Mouse (Mus musculus) forebrain, embryonic 11.5 days (tissue): ENCODE results near the gene 1700067K01Rik. TPM values are rescaled to one million over a fixed set of nuclear protein-coding genes. Genes with fewer than 3 reads are reported as not detected.
"Not testable (repeated sequence)": the region's sequence is repeated elsewhere in the genome, so short reads cannot be mapped to it uniquely, and the experiment has no call there.

Experiments
- ATAC-seq: fragments of 200-750 bp; cut with Nextera tagmentation; replicated peaks from 2 replicates; pipeline ENCODE4 v1.8.0; 2017; ENCODE audit warnings: moderate TSS enrichment; ENCODE audit not compliant: low FRiP score
- DNase-seq: peaks from one replicate; pipeline ENCODE4 v3.0.0-alpha.2; 2017; ENCODE audit warnings: low spot score
- H3K27ac ChIP-seq: fragments of 300-500 bp; sonication (generic); 2 replicates; pipeline ENCODE4 v1.5.1; 2014; ENCODE audit warnings: low read depth, low read length
- H3K27me3 ChIP-seq: fragments of 300-500 bp; sonication (generic); 2 replicates; pipeline ENCODE4 v1.6.1; 2014; ENCODE audit warnings: mild to moderate bottlenecking, low read length, mixed read lengths; ENCODE audit not compliant: control insufficient read depth, insufficient read depth
- H3K36me3 ChIP-seq: fragments of 300-500 bp; sonication (generic); 2 replicates; pipeline ENCODE4 v1.6.1; 2014; ENCODE audit warnings: mild to moderate bottlenecking, low read length, moderate library complexity, mixed read lengths; ENCODE audit not compliant: control insufficient read depth, insufficient read depth
- H3K4me1 ChIP-seq: fragments of 300-500 bp; sonication (generic); replicated peaks from 2 replicates; pipeline ENCODE4 v1.6.1; 2014; ENCODE audit warnings: low read length, mixed read lengths; ENCODE audit not compliant: control insufficient read depth, insufficient read depth
- H3K4me2 ChIP-seq: fragments of 300-500 bp; sonication (generic); 2 replicates; pipeline ENCODE4 v1.6.1; 2014; ENCODE audit warnings: low read depth, mild to moderate bottlenecking, low read length, moderate library complexity, mixed read lengths; ENCODE audit not compliant: severe bottlenecking
- H3K4me3 ChIP-seq: fragments of 300-500 bp; sonication (generic); 2 replicates; pipeline ENCODE4 v1.5.1; 2014; ENCODE audit warnings: low read depth, low read length
- H3K9ac ChIP-seq: fragments of 300-500 bp; sonication (generic); 2 replicates; pipeline ENCODE4 v1.6.1; 2014; ENCODE audit warnings: low read length
- H3K9me3 ChIP-seq: fragments of 300-500 bp; sonication (generic); 2 replicates; pipeline ENCODE4 v1.6.1; 2016; ENCODE audit warnings: low read length, mixed read lengths; ENCODE audit not compliant: control insufficient read depth
- WGBS: fragments of 180-500 bp; shearing (Covaris S2); extraction: QIAGEN DNeasy Blood & Tissue Kit; methylation state at CpG from one replicate; pipeline ENCODE4 v1.1.7; 2014; 5-methylcytosine and 5-hydroxymethylcytosine counted together
- polyA plus RNA-seq: library from polyadenylated mRNA; unstranded; fragments of >200 nt; fragmentation: Nextera tagmentation; extraction: Ambion mirVana; gene quantifications from 2 replicates; pipeline ENCODE4 v1.2.1, GENCODE M21; 2014

Gene 1700067K01Rik
- polyA plus RNA-seq, 1 experiment from 2014 or later: 0.90 TPM

- ATAC-seq: no peak
- no peak overlapping the region for H3K4me3 ChIP-seq
- 0 out of 2 replicates have a peak overlapping the region, but pooled peaks have one; percentile 6 for H3K9ac ChIP-seq
- H3K27me3 ChIP-seq: no peaks in the 10 kb centered on the region
- no peaks in the 10 kb centered on the region for H3K9me3 ChIP-seq
- H3K4me2 ChIP-seq: no peak overlapping the region
- DNase-seq: no peak
- peaks cover 10% of the 10 kb centered on the region; the same call in 1 of the 2 replicates for H3K4me1 ChIP-seq
- 78% methylated on average over 9 of the region's 9 CpGs for WGBS
- peaks cover 13% of the 10 kb centered on the region for H3K36me3 ChIP-seq
- no peak overlapping the region for H3K27ac ChIP-seq
Observed at GRCm38 (mm10) chr8:83978200-83978599, 23.1 kb upstream of the 1700067K01Rik start.

- ATAC-seq (no peak), DNase-seq (no peak)
- no peak overlapping the region for H3K4me2 ChIP-seq
- no peak overlapping the region for H3K27ac ChIP-seq
- no peak overlapping the region for H3K4me3 ChIP-seq
- no peak overlapping the region for H3K9ac ChIP-seq
- H3K27me3 ChIP-seq: no peaks in the 10 kb centered on the region
- peaks cover 4% of the 10 kb centered on the region; the same call in 1 of the 2 replicates for H3K4me1 ChIP-seq
- peaks cover 13% of the 10 kb centered on the region for H3K36me3 ChIP-seq
- H3K9me3 ChIP-seq: no peaks in the 10 kb centered on the region
- WGBS: 83% methylated on average over 1 of the region's 1 CpGs
Observed at GRCm38 (mm10) chr8:83980250-83980649, 21.1 kb upstream of the 1700067K01Rik start.

- Histone ChIP-seq H3K9me3 (no peaks in the 10 kb centered on the region), H3K36me3 (peaks cover 13% of the 10 kb centered on the region), H3K9ac (no peak overlapping the region), H3K4me2 (no peak overlapping the region), H3K27ac (no peak overlapping the region), H3K4me3 (no peak overlapping the region), H3K4me1 (peaks cover 4% of the 10 kb centered on the region; the same call in 1 of the 2 replicates), H3K27me3 (no peaks in the 10 kb centered on the region)
- 84% methylated on average over 8 of the region's 8 CpGs for WGBS
- DNase-seq (no peak), ATAC-seq (no peak)
Observed at GRCm38 (mm10) chr8:83980845-83981244, 20.5 kb upstream of the 1700067K01Rik start.

GRCm38 (mm10) chr8:83981533-83981932 is 19.8 kb upstream of the 1700067K01Rik start:
- H3K27me3 ChIP-seq: no peaks in the 10 kb centered on the region
- H3K4me3 ChIP-seq: no peak overlapping the region
- H3K9me3 ChIP-seq: no peaks in the 10 kb centered on the region
- H3K9ac ChIP-seq: no peak overlapping the region
- no peak overlapping the region for H3K27ac ChIP-seq
- no peak for DNase-seq
- H3K4me1 ChIP-seq: peaks cover 4% of the 10 kb centered on the region; the same call in 1 of the 2 replicates
- no peak overlapping the region for H3K4me2 ChIP-seq
- 92% methylated on average over 7 of the region's 7 CpGs for WGBS
- ATAC-seq: no peak
- H3K36me3 ChIP-seq: peaks cover 14% of the 10 kb centered on the region

- H3K27ac ChIP-seq: no peak overlapping the region
- WGBS: 90% methylated on average over 4 of the region's 4 CpGs
- no peak for DNase-seq
- no peak overlapping the region for H3K4me2 ChIP-seq
- no peaks in the 10 kb centered on the region for H3K27me3 ChIP-seq
- H3K9me3 ChIP-seq: no peaks in the 10 kb centered on the region
- H3K36me3 ChIP-seq: peaks cover 20% of the 10 kb centered on the region
- H3K4me1 ChIP-seq: peaks cover 1% of the 10 kb centered on the region; the same call in 1 of the 2 replicates
- no peak for ATAC-seq
- no peak overlapping the region for H3K9ac ChIP-seq
- H3K4me3 ChIP-seq: no peak overlapping the region
Observed at GRCm38 (mm10) chr8:83982449-83982848, 18.9 kb upstream of the 1700067K01Rik start.

- not testable (repeated sequence) for H3K27me3 ChIP-seq, H3K27ac ChIP-seq, ATAC-seq, DNase-seq, H3K9ac ChIP-seq, H3K4me3 ChIP-seq, H3K4me1 ChIP-seq, H3K4me2 ChIP-seq, H3K9me3 ChIP-seq
- H3K36me3 ChIP-seq: peaks cover 20% of the 10 kb centered on the region
- WGBS: 98% methylated on average over 2 of the region's 2 CpGs
Observed at GRCm38 (mm10) chr8:83983222-83983621, 18.1 kb upstream of the 1700067K01Rik start.

GRCm38 (mm10) chr8:83989243-83989642 is 12.1 kb upstream of the 1700067K01Rik start:
- DNase-seq (no peak), ATAC-seq (no peak)
- H3K4me1 ChIP-seq: no peaks in the 10 kb centered on the region
- H3K9me3 ChIP-seq: no peaks in the 10 kb centered on the region
- H3K9ac ChIP-seq: no peak overlapping the region
- H3K27ac ChIP-seq: no peak overlapping the region
- no peaks in the 10 kb centered on the region for H3K27me3 ChIP-seq
- no peak overlapping the region for H3K4me2 ChIP-seq
- WGBS: 89% methylated on average over 7 of the region's 7 CpGs
- no peak overlapping the region for H3K4me3 ChIP-seq
- peaks cover 7% of the 10 kb centered on the region for H3K36me3 ChIP-seq

- Histone ChIP-seq H3K27me3 (no peaks in the 10 kb centered on the region), H3K4me1 (no peaks in the 10 kb centered on the region), H3K9me3 (no peaks in the 10 kb centered on the region), H3K36me3 (peaks cover 7% of the 10 kb centered on the region), H3K4me2 (no peak overlapping the region), H3K9ac (no peak overlapping the region), H3K4me3 (no peak overlapping the region), H3K27ac (no peak overlapping the region)
- DNase-seq (no peak), ATAC-seq (no peak)
- 95% methylated on average over 14 of the region's 14 CpGs for WGBS
Observed at GRCm38 (mm10) chr8:83990170-83990569, 11.1 kb upstream of the 1700067K01Rik start.

- DNase-seq: no peak
- Histone ChIP-seq H3K9ac (no peak overlapping the region), H3K36me3 (no peaks in the 10 kb centered on the region; the same call in 1 of the 2 replicates), H3K27me3 (no peaks in the 10 kb centered on the region), H3K27ac (no peak overlapping the region), H3K9me3 (no peaks in the 10 kb centered on the region), H3K4me1 (0 out of 2 replicates have a peak, but pooled peaks cover 3% of the 10 kb centered on the region), H3K4me3 (no peak overlapping the region), H3K4me2 (no peak overlapping the region)
- ATAC-seq: no peak
- WGBS: 86% methylated on average over 2 of the region's 2 CpGs
Observed at GRCm38 (mm10) chr8:83992488-83992887, 8.8 kb upstream of the 1700067K01Rik start.
